Mouse (Mus musculus) bone marrow macrophage, adult 2 months (primary cell): ENCODE results near the gene Taf3.

Source experiments
- CTCF ChIP-seq: IDR thresholded peaks from 2 replicates; pipeline ENCODE4 v1.5.1; 2012; ENCODE audit warnings: low read depth, mild to moderate bottlenecking, low read length, moderate library complexity
- POLR2A ChIP-seq: IDR thresholded peaks from 2 replicates; pipeline ENCODE4 v1.6.1; 2012; ENCODE audit warnings: mild to moderate bottlenecking, low read depth, low read length, borderline replicate concordance

- no peak for TF ChIP-seq POLR2A
- TF ChIP-seq CTCF: no peak
Measured at GRCm38 (mm10) chr2:9970178-9970577, 78.2 kb downstream of the Taf3 start.
